Mouse (Mus musculus): ENCODE measurements at regions not wholly inside any gene's neighbourhood (a gene's known extent, or its start where the extent isn't known, plus 50 kb on each side); places are given as distances from the start of the nearest gene placed in this dataset.

DNA sequence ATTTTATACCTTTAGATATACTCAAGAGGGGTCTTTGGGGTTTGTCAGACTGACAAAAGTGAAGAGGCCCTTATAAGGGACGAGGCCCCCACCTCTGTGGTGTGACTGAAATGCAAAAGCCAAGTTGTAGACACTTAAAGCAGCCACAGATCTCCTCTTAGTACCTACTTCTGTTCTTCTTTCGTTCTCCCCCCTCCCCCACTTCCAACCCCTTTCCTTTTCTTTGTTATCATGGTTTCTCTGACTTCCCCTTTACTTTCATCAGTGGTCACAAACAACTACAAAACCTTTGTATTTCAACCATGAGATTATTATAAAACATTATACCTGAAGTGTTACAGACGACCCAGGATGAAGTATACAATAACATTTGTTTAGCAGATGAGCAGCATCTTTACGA is 96.2 kb upstream of the Try4 start:
- TF ChIP-seq CTCF (IDR thresholded peaks at IDR 0.05; ENCODE audit: borderline replicate concordance, insufficient read depth, low read length) (no peak), POLR2A (IDR thresholded peaks at IDR 0.05; ENCODE audit: low read depth, low read length) (no peak)
